Mouse (Mus musculus) MEL (cell line): ENCODE data around the gene Mrps34. TPM values are rescaled to one million over a fixed set of nuclear protein-coding genes. Genes with fewer than 3 reads are reported as not detected.

Experiments
- DNase-seq: peaks from one replicate; pipeline ENCODE4 v3.0.0; 2011; ENCODE audit warnings: low read depth, low spot score
- H3K27ac ChIP-seq: 2 replicates; pipeline ENCODE4 v1.5.1; 2012; ENCODE audit warnings: low read depth, mild to moderate bottlenecking, control low read depth, low read length, moderate library complexity; ENCODE audit not compliant: control insufficient read depth
- H3K27me3 ChIP-seq, 2 experiments: fragments of 150-350 bp in 1 of 2; sonication (generic) in 1 of 2; 2 replicates each; pipeline ENCODE4 v1.6.1; 2012; ENCODE audit warnings: low read length in 2 of 2, mild to moderate bottlenecking in 2 of 2, improper control_type of control experiment in 1 of 2, moderate library complexity in 1 of 2; ENCODE audit not compliant: insufficient read depth in 2 of 2, control insufficient read depth in 1 of 2
- H3K36me3 ChIP-seq, 2 experiments: 2 replicates each; pipeline ENCODE4 v1.6.1; 2012 to 2014; ENCODE audit warnings: low read length in 2 of 2, improper control_type of control experiment in 1 of 2, inconsistent platforms in 1 of 2, mild to moderate bottlenecking in 1 of 2; ENCODE audit not compliant: insufficient read depth in 2 of 2, control insufficient read depth in 1 of 2
- H3K4me1 ChIP-seq, 2 experiments: fragments of 150-350 bp in 1 of 2; sonication (generic) in 1 of 2; 2 replicates each; pipeline ENCODE4 v1.6.1; 2012; ENCODE audit warnings: low read length in 2 of 2, improper control_type of control experiment in 1 of 2, mild to moderate bottlenecking in 1 of 2; ENCODE audit not compliant: insufficient read depth in 2 of 2, control insufficient read depth in 1 of 2
- H3K4me3 ChIP-seq, 2 experiments: fragments of 150-350 bp in 1 of 2; sonication (generic) in 1 of 2; 2 replicates each; pipeline ENCODE4 v1.5.1; 2012; ENCODE audit warnings: low read depth in 2 of 2, low read length in 2 of 2, mild to moderate bottlenecking in 2 of 2, moderate library complexity in 2 of 2, control low read depth in 1 of 2, improper control_type of control experiment in 1 of 2; ENCODE audit not compliant: control insufficient read depth in 1 of 2, insufficient read depth in 1 of 2
- H3K79me2 ChIP-seq: 2 replicates; pipeline ENCODE4 v1.6.1; 2012; ENCODE audit warnings: mild to moderate bottlenecking, low read length, moderate library complexity; ENCODE audit not compliant: control insufficient read depth, poor library complexity, insufficient read depth
- H3K9ac ChIP-seq: 2 replicates; pipeline ENCODE4 v1.6.1; 2012; ENCODE audit warnings: low read depth, mild to moderate bottlenecking, control low read depth, low read length, moderate library complexity; ENCODE audit not compliant: control insufficient read depth, poor library complexity, severe bottlenecking
- H3K9me3 ChIP-seq: fragments of 150-350 bp; sonication (generic); replicated peaks from 2 replicates; pipeline ENCODE4 v1.6.1; 2012; ENCODE audit warnings: mild to moderate bottlenecking, low read length, improper control_type of control experiment, moderate library complexity; ENCODE audit not compliant: insufficient read depth
- BHLHE40 ChIP-seq: IDR thresholded peaks from 2 replicates; pipeline ENCODE4 v1.6.1; 2012; ENCODE audit warnings: low read depth, mild to moderate bottlenecking, inconsistent platforms, low read length, improper control_type of control experiment, borderline replicate concordance
- CHD1 ChIP-seq: IDR thresholded peaks from 2 replicates; pipeline ENCODE4 v1.6.1; 2012; ENCODE audit warnings: low read depth, mild to moderate bottlenecking, inconsistent platforms, low read length, improper control_type of control experiment
- ETS1 ChIP-seq: IDR thresholded peaks from 2 replicates; pipeline ENCODE4 v1.6.1; 2012; ENCODE audit warnings: low read depth, mild to moderate bottlenecking, inconsistent platforms, low read length, improper control_type of control experiment, moderate library complexity
- GATA1 ChIP-seq: IDR thresholded peaks from 2 replicates; pipeline ENCODE4 v1.6.1; 2011; ENCODE audit warnings: low read depth, low read length, improper control_type of control experiment
- HCFC1 ChIP-seq: IDR thresholded peaks from 2 replicates; pipeline ENCODE4 v1.6.1; 2012; ENCODE audit warnings: low read depth, mild to moderate bottlenecking, inconsistent platforms, low read length, improper control_type of control experiment, moderate library complexity
- MAFK ChIP-seq: IDR thresholded peaks from 2 replicates; pipeline ENCODE4 v1.6.1; 2011; ENCODE audit warnings: low read depth, mild to moderate bottlenecking, low read length, improper control_type of control experiment, borderline replicate concordance
- MAX ChIP-seq: IDR thresholded peaks from 2 replicates; pipeline ENCODE4 v1.6.1; 2011; ENCODE audit warnings: low read length, improper control_type of control experiment
- MXI1 ChIP-seq: IDR thresholded peaks from 2 replicates; pipeline ENCODE4 v1.6.1; 2011; ENCODE audit warnings: mild to moderate bottlenecking, low read depth, low read length, improper control_type of control experiment
- MYB ChIP-seq: IDR thresholded peaks from 2 replicates; pipeline ENCODE4 v1.6.1; 2011; ENCODE audit warnings: mild to moderate bottlenecking, low read depth, low read length, improper control_type of control experiment
- NRF1 ChIP-seq: IDR thresholded peaks from 2 replicates; pipeline ENCODE4 v1.6.1; 2014; ENCODE audit warnings: low read depth, mild to moderate bottlenecking, inconsistent platforms, low read length, improper control_type of control experiment, moderate library complexity; ENCODE audit not compliant: poor library complexity, insufficient read depth, severe bottlenecking
- SIN3A ChIP-seq: IDR thresholded peaks from 2 replicates; pipeline ENCODE4 v1.6.1; 2012; ENCODE audit warnings: low read length, improper control_type of control experiment, inconsistent platforms
- TCF12 ChIP-seq: IDR thresholded peaks from 2 replicates; pipeline ENCODE4 v1.6.1; 2014; ENCODE audit warnings: low read depth, mild to moderate bottlenecking, inconsistent platforms, low read length, improper control_type of control experiment, moderate library complexity
- UBTF ChIP-seq: IDR thresholded peaks from 2 replicates; pipeline ENCODE4 v1.6.1; 2012; ENCODE audit warnings: low read depth, mild to moderate bottlenecking, inconsistent platforms, low read length, improper control_type of control experiment, moderate library complexity, borderline replicate concordance; ENCODE audit not compliant: insufficient read depth
- polyA plus RNA-seq, 2 experiments: library from polyadenylated mRNA; stranded (reverse) in 1 of 2; unstranded in 1 of 2; fragments of >175 nt in 1 of 2; fragments of >200 nt in 1 of 2; gene quantifications; 2 replicates each; pipeline versions ENCODE4 v1.2.1 to v1.2.4; 2012; ENCODE audit warnings: low replicate concordance in 2 of 2, low read depth in 1 of 2; ENCODE audit not compliant: insufficient read length in 2 of 2, insufficient read depth in 1 of 2, missing spikeins in 1 of 2
- total RNA-seq: library from RNA; depleted of rRNA; stranded (reverse); fragments of 300-350 nt; gene quantifications from 2 replicates; pipeline ENCODE4 v1.2.3, GENCODE M21; 2012

Gene Mrps34
- total and polyA plus RNA-seq, 3 experiments: 74.8 to 82.0 TPM; not detected in 1

DNA sequence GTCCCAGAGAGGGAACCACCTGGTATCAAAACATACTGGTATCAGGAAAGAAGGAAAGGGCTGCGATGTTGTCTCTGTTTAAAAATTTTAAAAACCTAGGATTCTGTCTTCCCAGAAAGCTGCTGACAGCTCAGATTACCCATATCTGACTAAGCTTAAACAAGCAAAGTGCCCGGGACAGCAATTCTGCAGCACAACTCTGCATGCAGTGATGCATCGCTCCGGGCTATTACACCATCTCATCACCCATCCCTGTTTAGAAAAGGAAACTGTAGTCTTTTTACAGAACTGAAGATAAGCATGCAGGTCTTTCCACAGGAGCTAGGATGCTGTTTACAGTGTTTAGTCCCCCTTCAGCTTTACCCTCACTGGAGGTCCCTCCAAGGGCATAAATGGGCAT lies 40.0 kb downstream of the Mrps34 start:
- H3K4me1 ChIP-seq: peaks cover 0 to 4% of the 10 kb centered on the region in 2 experiments
- peak overlapping the region; percentile 46 to 63 for H3K4me3 ChIP-seq
- H3K36me3 ChIP-seq: peaks cover 0 to 7% of the 10 kb centered on the region in 2 experiments; a peak in 2 of 4 replicates
- no peaks in the 10 kb centered on the region for H3K9me3 ChIP-seq
- H3K9ac ChIP-seq: peak overlapping the region; percentile 80
- DNase-seq: no peak
- H3K27ac ChIP-seq: no peak overlapping the region
- H3K79me2 ChIP-seq: peaks cover 29% of the 10 kb centered on the region
- no peaks in the 10 kb centered on the region for H3K27me3 ChIP-seq
- TF ChIP-seq MYB (no peak), SIN3A (0 out of 2 replicates have a peak, but pooled peaks have one; percentile 19), ETS1 (no peak), MAFK (no peak)

DNA sequence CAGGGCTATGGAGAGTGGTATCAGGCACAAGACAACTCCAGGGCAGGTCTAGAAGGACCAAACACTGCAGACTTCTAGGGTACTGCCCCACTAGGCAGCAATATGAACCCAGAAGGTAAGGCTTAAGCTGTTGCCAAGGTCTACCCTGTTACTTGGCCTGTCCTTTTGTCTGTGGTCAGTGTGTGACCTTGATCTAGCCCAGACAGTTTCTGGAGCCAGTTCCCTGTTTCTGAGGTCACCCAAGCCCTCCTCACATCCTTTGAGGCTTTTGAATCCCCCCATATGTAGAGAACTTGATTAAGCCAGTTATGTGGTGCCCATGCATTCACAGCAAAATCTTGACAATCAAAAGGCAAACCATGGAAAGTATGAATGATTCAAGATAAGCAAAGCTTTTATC lies 40.8 kb downstream of the Mrps34 start:
- peaks cover 0 to 7% of the 10 kb centered on the region in 2 experiments; a peak in 2 of 4 replicates for H3K36me3 ChIP-seq
- H3K4me3 ChIP-seq: peak overlapping the region; percentile 46 to 63
- peak overlapping the region; percentile 80 for H3K9ac ChIP-seq
- H3K4me1 ChIP-seq: peaks cover 0 to 4% of the 10 kb centered on the region in 2 experiments
- TF ChIP-seq MAX: no peak
- no peak for TF ChIP-seq BHLHE40
- TF ChIP-seq GATA1: no peak
- no peak for TF ChIP-seq CHD1
- no peak for TF ChIP-seq MXI1
- no peak for TF ChIP-seq NRF1
- no peak for TF ChIP-seq HCFC1
- TF ChIP-seq UBTF: no peak
- no peak for TF ChIP-seq TCF12
- TF ChIP-seq, all 39 proteins: peak for 0
- no peak for DNase-seq
- Histone ChIP-seq H3K9me3 (no peaks in the 10 kb centered on the region), H3K27me3 (no peaks in the 10 kb centered on the region), H3K79me2 (peaks cover 29% of the 10 kb centered on the region), H3K27ac (no peak overlapping the region)
